Mouse (Mus musculus) intestine, embryonic 16.5 days (tissue): ENCODE data around the gene Akp3. TPM values are rescaled to one million over a fixed set of nuclear protein-coding genes. Genes with fewer than 3 reads are reported as not detected.

Experiments used
- ATAC-seq: fragments of 200-750 bp; cut with Nextera tagmentation; 2 replicates; pipeline ENCODE4 v1.8.0; 2017; ENCODE audit warnings: moderate TSS enrichment, moderate library complexity
- H3K27ac ChIP-seq: fragments of 300-500 bp; sonication (generic); 2 replicates; pipeline ENCODE4 v1.5.1; 2014; ENCODE audit warnings: mild to moderate bottlenecking, low read length
- H3K27me3 ChIP-seq: fragments of 300-500 bp; sonication (generic); replicated peaks from 2 replicates; pipeline ENCODE4 v1.6.1; 2014; ENCODE audit warnings: low read length, control low read depth, mixed read lengths; ENCODE audit not compliant: control insufficient read depth, insufficient read depth
- H3K36me3 ChIP-seq: fragments of 300-500 bp; sonication (generic); 2 replicates; pipeline ENCODE4 v1.6.1; 2014; ENCODE audit warnings: low read length, control low read depth; ENCODE audit not compliant: control insufficient read depth, insufficient read depth
- H3K4me1 ChIP-seq: fragments of 300-500 bp; sonication (generic); 2 replicates; pipeline ENCODE4 v1.6.1; 2014; ENCODE audit warnings: low read length, control low read depth, mixed read lengths; ENCODE audit not compliant: control insufficient read depth, insufficient read depth
- H3K4me2 ChIP-seq: fragments of 300-500 bp; sonication (generic); 2 replicates; pipeline ENCODE4 v1.6.1; 2014; ENCODE audit warnings: low read depth, low read length, control low read depth
- H3K4me3 ChIP-seq: fragments of 300-500 bp; sonication (generic); 2 replicates; pipeline ENCODE4 v1.5.1; 2014; ENCODE audit warnings: mild to moderate bottlenecking, low read length
- H3K9ac ChIP-seq: fragments of 300-500 bp; sonication (generic); 2 replicates; pipeline ENCODE4 v1.6.1; 2014; ENCODE audit warnings: low read depth, low read length
- H3K9me3 ChIP-seq: fragments of 300-500 bp; sonication (generic); 2 replicates; pipeline ENCODE4 v1.6.1; 2016; ENCODE audit warnings: low read length, control low read depth; ENCODE audit not compliant: control insufficient read depth
- WGBS: fragments of 180-500 bp; shearing (Covaris S2); extraction: QIAGEN DNeasy Blood & Tissue Kit; methylation state at CpG from one replicate; pipeline ENCODE4 v1.1.7; 2014; 5-methylcytosine and 5-hydroxymethylcytosine counted together
- polyA plus RNA-seq: library from polyadenylated mRNA; unstranded; fragments of >200 nt; fragmentation: Nextera tagmentation; extraction: Ambion mirVana; gene quantifications from 2 replicates; pipeline ENCODE4 v1.2.1, GENCODE M21; 2015

The Akp3 gene
- polyA plus RNA-seq, 1 experiment from 2014 or later: 0.10 TPM

DNA sequence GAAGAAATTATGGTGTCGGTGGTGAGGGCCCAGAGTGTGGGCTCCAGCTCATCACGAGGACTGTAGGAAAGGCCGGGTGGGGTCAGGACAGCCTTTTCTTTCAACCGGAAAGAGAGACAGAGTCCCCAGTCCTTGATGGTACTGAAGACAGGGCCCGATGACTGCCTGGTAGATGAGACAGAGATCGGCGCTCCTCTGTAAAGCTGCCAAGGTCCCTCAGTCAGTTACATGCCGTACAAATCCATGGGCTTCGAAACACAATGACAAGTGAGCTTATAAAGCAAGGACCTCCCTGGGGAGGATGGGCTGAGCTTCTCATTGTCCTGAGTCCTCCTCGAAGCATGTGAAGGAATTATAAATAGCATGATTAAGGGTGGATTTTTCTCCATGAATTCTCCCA lies 18.4 kb downstream of the Akp3 start:
- no peaks in the 10 kb centered on the region for H3K36me3 ChIP-seq
- ATAC-seq: no peak
- no peak overlapping the region for H3K9ac ChIP-seq
- no peaks in the 10 kb centered on the region for H3K9me3 ChIP-seq
- H3K4me2 ChIP-seq: no peak overlapping the region
- H3K27ac ChIP-seq: no peak overlapping the region
- no peak overlapping the region for H3K4me3 ChIP-seq
- peaks cover 3% of the 10 kb centered on the region; the same call in 1 of the 2 replicates for H3K4me1 ChIP-seq
- no peaks in the 10 kb centered on the region for H3K27me3 ChIP-seq
- 70% methylated on average over 10 of the region's 10 CpGs for WGBS

DNA sequence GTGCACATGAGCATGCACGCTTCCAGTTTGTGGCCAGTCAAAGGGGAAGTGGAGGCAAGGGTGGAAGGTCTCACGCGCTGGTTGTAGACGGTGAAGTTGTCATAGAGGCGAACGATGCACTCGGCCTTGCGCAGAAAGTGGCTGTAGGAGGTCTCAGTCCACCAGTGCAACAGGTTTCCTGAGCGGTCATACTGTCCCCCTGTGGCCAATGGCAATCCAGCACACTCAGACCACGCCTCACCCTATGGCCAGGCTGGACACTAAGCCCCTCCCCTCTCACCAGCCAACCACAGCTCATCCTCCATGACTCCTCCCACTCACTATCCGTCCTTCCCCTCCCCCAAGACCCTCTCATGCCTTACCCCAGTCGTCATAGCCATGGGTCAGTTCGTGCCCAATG lies 24.6 kb downstream of the Akp3 start:
- no peak overlapping the region for H3K27ac ChIP-seq
- H3K9me3 ChIP-seq: no peaks in the 10 kb centered on the region
- H3K4me3 ChIP-seq: no peak overlapping the region
- H3K4me2 ChIP-seq: no peak overlapping the region
- H3K4me1 ChIP-seq: peaks cover 8% of the 10 kb centered on the region
- H3K36me3 ChIP-seq: no peaks in the 10 kb centered on the region
- H3K27me3 ChIP-seq: peaks cover 42% of the 10 kb centered on the region
- no peak overlapping the region for H3K9ac ChIP-seq
- no peak for ATAC-seq
- 41% methylated on average over 13 of the region's 13 CpGs for WGBS

DNA sequence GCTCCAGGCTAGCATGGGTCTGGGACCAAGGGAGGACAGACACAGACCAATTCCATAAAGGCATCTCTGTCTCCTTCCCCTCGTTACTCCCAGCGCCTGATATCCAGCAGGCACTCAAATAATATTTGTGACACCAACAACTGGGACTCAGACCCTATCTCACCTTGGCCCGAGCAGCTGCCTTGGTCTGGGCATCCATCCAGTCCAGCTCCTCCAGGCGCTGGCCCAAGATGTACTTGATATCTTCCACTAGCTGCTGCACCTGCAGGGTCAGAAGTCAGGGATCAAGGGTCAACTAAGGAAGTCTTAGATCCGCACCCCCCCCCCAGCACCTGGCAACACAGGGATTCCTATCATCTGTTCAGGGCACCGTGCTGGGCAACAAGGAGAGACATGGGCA lies 26.5 kb downstream of the Akp3 start:
- 79% methylated on average over 6 of the region's 6 CpGs for WGBS
- no peaks in the 10 kb centered on the region for H3K9me3 ChIP-seq

DNA sequence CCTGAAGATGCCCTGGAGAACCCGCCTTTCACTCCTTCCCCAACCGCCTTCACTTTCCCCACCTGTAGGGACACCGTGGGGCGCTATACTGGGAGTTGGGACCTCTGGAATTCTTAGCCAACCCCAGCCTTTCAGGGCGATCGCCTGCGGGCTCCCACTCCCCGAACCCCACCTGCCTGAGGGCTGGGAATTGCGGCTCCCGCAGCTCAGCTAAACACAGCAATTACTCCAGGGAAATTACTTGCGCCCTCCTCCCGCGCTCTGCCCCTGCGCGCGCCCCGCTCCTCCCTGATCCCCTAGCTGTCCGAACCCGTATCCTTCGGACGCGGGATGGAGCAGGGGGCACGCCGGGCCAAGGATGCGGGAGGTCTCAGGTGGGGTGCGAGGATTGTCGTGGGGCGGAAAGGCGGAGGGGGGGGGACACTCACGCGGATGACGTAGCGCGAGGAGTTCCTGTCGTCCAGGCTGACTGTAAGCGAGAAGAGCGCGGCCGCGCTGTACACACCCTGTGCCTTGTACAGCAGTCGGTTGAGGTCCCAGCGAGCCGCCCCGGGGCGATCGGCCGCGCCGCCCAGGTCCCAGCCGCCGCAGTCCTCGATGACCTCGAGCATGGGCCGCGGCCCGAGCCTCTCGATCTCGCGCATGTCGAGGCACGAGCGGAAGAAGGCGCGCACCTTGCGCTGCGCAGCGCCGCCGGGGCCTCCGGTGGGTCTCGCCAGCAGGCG lies 29.2 kb downstream of the Akp3 start:
- WGBS: under 1% methylated on average over 72 of the region's 72 CpGs
- H3K27me3 ChIP-seq: peaks cover 81% of the 10 kb centered on the region
- H3K4me2 ChIP-seq: peak overlapping the region; percentile 58
- H3K36me3 ChIP-seq: no peaks in the 10 kb centered on the region
- H3K9ac ChIP-seq: no peak overlapping the region
- no peak for ATAC-seq
- H3K9me3 ChIP-seq: no peaks in the 10 kb centered on the region
- H3K27ac ChIP-seq: no peak overlapping the region
- peaks cover 16% of the 10 kb centered on the region for H3K4me1 ChIP-seq
- peak overlapping the region; percentile 44 for H3K4me3 ChIP-seq

More for the DNA sequence above, 26.5 kb downstream of the Akp3 start:
- H3K4me1 ChIP-seq: peaks cover 16% of the 10 kb centered on the region
- peaks cover 61% of the 10 kb centered on the region for H3K27me3 ChIP-seq
- H3K9ac ChIP-seq: no peak overlapping the region
- no peak overlapping the region for H3K4me3 ChIP-seq
- H3K4me2 ChIP-seq: no peak overlapping the region
- no peaks in the 10 kb centered on the region for H3K36me3 ChIP-seq
- H3K27ac ChIP-seq: no peak overlapping the region
- no peak for ATAC-seq

DNA sequence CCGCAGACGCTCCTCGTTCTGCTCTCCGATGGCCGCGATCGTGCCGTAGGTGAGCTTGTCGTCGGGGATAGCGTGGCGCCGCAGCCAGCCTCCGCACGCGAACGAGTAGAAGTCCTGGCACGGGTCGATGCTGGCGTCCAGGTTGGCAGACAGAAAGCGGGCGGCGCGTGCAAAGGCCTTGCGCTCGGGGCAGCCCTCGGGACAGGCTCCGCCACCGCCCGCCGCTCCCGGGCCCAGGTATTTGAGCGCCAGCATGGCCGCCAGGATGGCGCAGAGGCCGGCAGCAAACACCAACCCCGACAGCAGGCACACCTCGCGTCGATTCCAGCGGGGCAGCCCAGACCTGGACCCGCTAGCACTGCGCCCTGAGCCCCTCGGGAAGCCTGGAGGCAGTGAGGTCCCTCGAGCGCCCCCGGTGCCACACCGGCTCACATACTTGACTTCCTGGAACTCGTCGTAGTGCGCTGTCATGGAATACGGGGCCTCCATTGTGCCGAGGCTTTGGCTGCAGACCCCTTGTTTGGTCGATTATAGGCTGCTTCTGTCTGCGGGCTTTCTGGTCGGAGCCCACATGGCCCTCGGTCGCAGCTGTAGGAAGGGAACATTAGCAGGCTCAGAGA lies 29.8 kb downstream of the Akp3 start:
- no peak for ATAC-seq
- H3K9ac ChIP-seq: no peak overlapping the region
- H3K4me2 ChIP-seq: peak overlapping the region; percentile 58
- no peak overlapping the region for H3K27ac ChIP-seq
- H3K4me1 ChIP-seq: peaks cover 16% of the 10 kb centered on the region
- H3K27me3 ChIP-seq: peaks cover 81% of the 10 kb centered on the region
- H3K4me3 ChIP-seq: peak overlapping the region; percentile 44
- WGBS: 2% methylated on average over 58 of the region's 58 CpGs
- H3K36me3 ChIP-seq: no peaks in the 10 kb centered on the region
- no peaks in the 10 kb centered on the region for H3K9me3 ChIP-seq

DNA sequence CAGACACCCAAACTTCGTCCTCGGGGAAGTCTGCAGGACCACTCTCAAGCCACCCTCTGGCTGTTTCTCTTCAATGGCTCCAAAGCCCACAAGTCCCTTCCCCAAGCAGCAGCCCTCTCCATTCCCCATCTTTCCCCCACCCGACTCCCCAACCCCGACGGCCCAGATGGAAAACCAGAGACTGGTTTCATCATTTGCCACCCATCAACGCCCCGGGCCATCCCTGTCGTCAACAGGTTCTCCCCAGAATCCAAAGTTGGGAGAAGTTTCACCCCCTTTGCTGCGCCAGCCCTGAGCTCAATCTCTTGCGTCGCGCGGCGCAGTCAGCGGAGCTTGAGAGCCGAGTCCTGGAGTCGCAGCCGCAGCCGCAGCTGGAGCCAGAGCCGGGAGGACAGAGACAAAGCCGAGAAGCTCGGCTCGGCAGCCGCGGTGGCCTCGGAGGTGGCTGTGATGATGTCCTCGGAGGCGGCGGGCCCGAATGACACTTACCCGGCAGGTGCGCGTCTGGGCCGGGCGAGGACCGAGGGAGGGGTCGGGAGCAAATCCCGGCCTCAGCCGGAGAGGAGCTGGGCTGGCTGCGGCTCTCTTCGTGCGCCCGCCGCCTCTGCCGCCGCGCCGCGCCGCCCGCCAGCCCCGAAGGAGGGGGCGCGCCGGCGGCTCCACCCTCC lies 30.9 kb downstream of the Akp3 start:
- WGBS: under 1% methylated on average over 54 of the region's 56 CpGs
- H3K4me1 ChIP-seq: peaks cover 16% of the 10 kb centered on the region
- peak overlapping the region; percentile 39 for H3K4me3 ChIP-seq
- 0 out of 2 replicates have a peak, but pooled peaks have one; percentile 23 for ATAC-seq
- H3K27me3 ChIP-seq: peaks cover 82% of the 10 kb centered on the region
- no peaks in the 10 kb centered on the region for H3K36me3 ChIP-seq
- H3K9ac ChIP-seq: 0 out of 2 replicates have a peak overlapping the region, but pooled peaks have one; percentile 14
- no peaks in the 10 kb centered on the region for H3K9me3 ChIP-seq
- H3K27ac ChIP-seq: no peak overlapping the region
- H3K4me2 ChIP-seq: peak overlapping the region; percentile 49

DNA sequence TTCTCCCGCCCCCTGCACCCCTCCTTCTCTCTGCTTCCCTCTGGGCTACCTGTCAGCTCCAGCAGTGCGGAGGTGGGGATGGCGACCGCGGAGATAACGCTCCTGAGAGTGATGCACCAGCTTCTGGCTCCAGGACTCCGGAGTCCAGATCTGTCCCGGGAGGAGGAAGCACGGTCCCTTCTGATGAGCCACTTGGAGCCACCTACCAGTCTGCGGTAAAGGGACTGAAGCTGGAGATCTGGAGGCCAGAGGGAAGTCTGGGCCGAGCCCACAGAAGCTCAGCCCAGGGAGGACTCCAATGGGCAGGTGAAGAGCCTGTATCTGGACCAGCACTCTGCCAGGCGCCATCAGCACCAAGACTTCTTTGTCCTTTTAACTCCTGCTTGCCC lies 31.4 kb downstream of the Akp3 start, which contains the start of gene Ecel1:
Gene Ecel1, minus strand, starts transcription at position 323 of the 389 bp plus-strand sequence.
- Histone ChIP-seq H3K4me1 (peaks cover 16% of the 10 kb centered on the region), H3K27me3 (peaks cover 78% of the 10 kb centered on the region), H3K27ac (no peak within 1 kb of the TSS), H3K36me3 (no peaks in the 10 kb centered on the region), H3K4me3 (peak within 1 kb of the TSS; percentile 39), H3K9me3 (no peaks in the 10 kb centered on the region), H3K9ac (0 out of 2 replicates have a peak within 1 kb of the TSS, but pooled peaks have one; percentile 14), H3K4me2 (peak within 1 kb of the TSS; percentile 49)
- 3% methylated on average over 12 of the region's 12 CpGs for WGBS
- ATAC-seq: no peak

DNA sequence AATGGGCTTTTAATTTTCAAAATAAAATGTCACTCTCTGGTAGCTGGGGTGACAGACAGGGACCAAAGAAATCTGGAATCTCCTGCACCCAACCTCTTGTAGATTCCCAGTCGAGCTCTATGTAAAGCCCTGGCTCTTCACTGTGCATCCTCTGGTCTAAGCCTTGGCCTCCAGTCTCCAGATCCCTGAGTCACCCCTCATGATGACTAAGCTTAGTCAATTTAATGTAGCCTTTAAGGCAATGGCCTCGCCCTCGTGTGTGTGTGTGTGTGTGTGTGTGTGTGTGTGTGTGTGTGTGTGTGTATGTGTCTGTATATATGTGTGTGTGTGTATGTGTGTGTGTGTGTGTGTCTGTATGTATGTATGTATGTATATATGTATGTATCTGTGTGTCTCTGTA lies 34.6 kb downstream of the Akp3 start:
- no peak for ATAC-seq
- Histone ChIP-seq H3K27ac (no peak overlapping the region), H3K9me3 (no peaks in the 10 kb centered on the region), H3K36me3 (no peaks in the 10 kb centered on the region), H3K4me2 (no peak overlapping the region), H3K27me3 (peaks cover 52% of the 10 kb centered on the region), H3K4me3 (no peak overlapping the region), H3K9ac (no peak overlapping the region), H3K4me1 (peaks cover 9% of the 10 kb centered on the region)
- 66% methylated on average over 3 of the region's 3 CpGs for WGBS

DNA sequence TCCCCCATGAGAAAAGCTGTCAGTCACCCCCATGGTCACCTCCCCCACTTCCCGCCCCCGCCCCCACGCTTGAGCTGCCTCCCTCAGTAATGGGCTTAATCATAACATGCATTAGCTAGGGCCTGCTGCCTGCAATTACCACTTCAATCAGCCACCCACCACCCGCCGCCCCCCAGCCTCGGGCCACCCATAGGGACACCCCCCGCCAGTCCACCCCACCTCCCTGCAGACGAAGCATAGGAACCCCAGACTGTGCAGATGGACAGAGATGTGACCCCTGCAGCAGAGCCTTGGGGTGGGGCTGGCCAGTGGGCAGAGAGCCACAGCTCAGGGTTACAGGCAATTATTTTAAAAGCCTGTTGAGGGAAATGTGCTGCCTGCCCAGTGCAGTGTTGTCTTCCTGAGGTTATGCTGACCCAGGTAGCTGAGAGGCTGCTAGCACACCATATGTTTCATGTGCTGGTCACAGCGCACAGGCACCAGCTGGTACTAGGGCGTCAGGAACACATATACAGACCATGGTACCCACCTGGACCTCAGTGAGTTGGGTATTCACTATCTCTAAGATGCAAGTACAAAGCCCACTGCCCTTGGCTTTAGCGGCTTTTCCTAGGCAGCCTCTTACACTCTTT lies 39.5 kb downstream of the Akp3 start:
- WGBS: 26% methylated on average over 11 of the region's 11 CpGs
- H3K36me3 ChIP-seq: no peaks in the 10 kb centered on the region
- H3K27me3 ChIP-seq: peaks cover 21% of the 10 kb centered on the region
- no peaks in the 10 kb centered on the region for H3K4me1 ChIP-seq
- no peak overlapping the region for H3K27ac ChIP-seq
- H3K4me3 ChIP-seq: no peak overlapping the region
- no peak for ATAC-seq
- H3K9me3 ChIP-seq: no peaks in the 10 kb centered on the region
- H3K9ac ChIP-seq: no peak overlapping the region
- no peak overlapping the region for H3K4me2 ChIP-seq
